Mouse (Mus musculus) stomach, embryonic 15.5 days (tissue): Measurements from ENCODE around the gene Usp49. TPM values are rescaled to one million over a fixed set of nuclear protein-coding genes. Genes with fewer than 3 reads are reported as not detected.
"Not testable (repeated sequence)": the region's sequence is repeated elsewhere in the genome, so short reads cannot be mapped to it uniquely, and the experiment has no call there.

ENCODE experiments used
- ATAC-seq: fragments of 200-750 bp; cut with Nextera tagmentation; 2 replicates; pipeline ENCODE4 v1.8.0; 2017; ENCODE audit warnings: low read depth, moderate number of reproducible peaks, moderate TSS enrichment; ENCODE audit not compliant: insufficient read depth, low FRiP score
- H3K27ac ChIP-seq: fragments of 300-500 bp; sonication (generic); 2 replicates; pipeline ENCODE4 v1.5.1; 2015; ENCODE audit warnings: mild to moderate bottlenecking, inconsistent platforms
- H3K27me3 ChIP-seq: fragments of 300-500 bp; sonication (generic); replicated peaks from 2 replicates; pipeline ENCODE4 v1.6.1; 2015; ENCODE audit warnings: inconsistent platforms
- H3K36me3 ChIP-seq: fragments of 300-500 bp; sonication (generic); 2 replicates; pipeline ENCODE4 v1.6.1; 2015; ENCODE audit warnings: inconsistent platforms
- H3K4me1 ChIP-seq: fragments of 300-500 bp; sonication (generic); 2 replicates; pipeline ENCODE4 v1.6.1; 2015; ENCODE audit warnings: inconsistent platforms
- H3K4me2 ChIP-seq: fragments of 300-500 bp; sonication (generic); 2 replicates; pipeline ENCODE4 v1.6.1; 2015; ENCODE audit warnings: mild to moderate bottlenecking, inconsistent platforms
- H3K4me3 ChIP-seq: fragments of 300-500 bp; sonication (generic); replicated peaks from 2 replicates; pipeline ENCODE4 v1.5.1; 2015; ENCODE audit warnings: inconsistent platforms
- H3K9ac ChIP-seq: fragments of 300-500 bp; sonication (generic); 2 replicates; pipeline ENCODE4 v1.6.1; 2015; ENCODE audit warnings: inconsistent platforms
- H3K9me3 ChIP-seq: fragments of 300-500 bp; sonication (generic); 2 replicates; pipeline ENCODE4 v1.6.1; 2016; ENCODE audit warnings: inconsistent platforms
- WGBS: fragments of 180-500 bp; shearing (Covaris S2); methylation state at CpG from one replicate; pipeline ENCODE4 v1.1.7; 2015; 5-methylcytosine and 5-hydroxymethylcytosine counted together
- polyA plus RNA-seq: library from polyadenylated mRNA; unstranded; fragments of >200 nt; fragmentation: Nextera tagmentation; extraction: Ambion mirVana; gene quantifications from 2 replicates; pipeline ENCODE4 v1.2.1, GENCODE M21; 2015

The Usp49 gene
- polyA plus RNA-seq, 1 experiment from 2014 or later = 6.3 TPM

DNA sequence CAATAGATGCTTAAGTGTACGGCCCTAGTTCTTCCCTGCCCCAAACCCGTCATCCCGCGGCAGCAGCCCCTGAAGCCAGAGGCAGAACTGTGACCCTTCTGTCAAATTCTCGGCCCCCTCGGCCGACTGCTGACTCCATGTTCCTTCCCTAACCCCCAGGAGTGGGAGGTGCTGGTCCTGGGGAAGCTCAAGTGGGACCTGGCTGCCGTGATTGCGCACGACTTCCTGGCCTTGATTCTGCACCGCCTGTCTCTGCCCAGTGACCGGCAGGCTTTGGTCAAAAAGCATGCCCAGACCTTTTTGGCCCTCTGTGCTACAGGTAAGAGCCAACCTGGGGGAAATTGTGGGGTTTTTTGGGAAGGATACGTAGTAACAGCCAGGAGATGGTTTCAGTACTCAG, 33.2 kb upstream of the Usp49 start:
- ATAC-seq = no peak
- peaks cover 30% of the 10 kb centered on the region for H3K36me3 ChIP-seq
- peak overlapping the region; percentile 98 for H3K27ac ChIP-seq
- no peaks in the 10 kb centered on the region for H3K27me3 ChIP-seq
- H3K4me1 ChIP-seq = peaks cover 41% of the 10 kb centered on the region
- H3K4me2 ChIP-seq = peak overlapping the region; percentile 78
- 44% methylated on average over 13 of the region's 13 CpGs for WGBS
- H3K9me3 ChIP-seq = no peaks in the 10 kb centered on the region
- peak overlapping the region; percentile 96 for H3K4me3 ChIP-seq
- H3K9ac ChIP-seq = peak overlapping the region; percentile 87; the same call in 1 of the 2 replicates

DNA sequence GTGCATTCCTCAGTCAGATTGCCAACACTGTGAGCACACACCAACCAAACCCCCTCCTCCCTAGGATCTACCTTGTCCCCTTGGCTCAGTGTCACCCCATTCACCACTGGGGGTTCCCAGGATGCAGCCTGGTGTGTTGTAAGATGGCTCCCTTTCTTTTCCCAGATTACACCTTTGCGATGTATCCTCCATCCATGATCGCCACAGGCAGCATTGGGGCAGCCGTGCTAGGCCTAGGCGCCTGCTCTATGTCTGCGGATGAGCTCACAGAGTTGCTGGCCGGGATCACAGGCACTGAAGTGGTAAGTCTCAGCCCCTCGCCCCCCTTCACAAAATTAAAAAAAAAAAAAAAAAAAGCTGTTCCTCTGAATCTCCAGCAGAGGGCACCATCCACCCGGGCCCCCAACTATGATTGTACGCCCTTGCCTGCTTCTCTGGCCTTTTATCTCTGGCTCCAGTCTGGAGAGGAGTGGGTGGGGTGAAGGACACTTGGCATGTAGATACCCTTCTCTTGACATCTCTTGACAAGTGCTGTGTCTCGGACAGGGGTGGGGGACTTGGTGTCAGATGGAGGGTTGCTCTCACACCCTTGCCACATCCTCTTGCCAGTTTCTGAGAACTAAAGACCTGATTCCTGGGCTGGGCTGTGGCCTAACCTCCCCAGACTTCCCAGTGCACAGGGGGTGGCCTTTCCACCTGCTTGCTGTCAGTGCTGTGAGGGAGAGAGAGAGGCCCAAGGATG, 32.5 kb upstream of the Usp49 start:
- H3K9me3 ChIP-seq = no peaks in the 10 kb centered on the region
- H3K4me3 ChIP-seq = peak overlapping the region; percentile 96
- H3K4me1 ChIP-seq = peaks cover 35% of the 10 kb centered on the region
- peak; percentile 8; the same call in 1 of the 2 replicates for ATAC-seq
- no peak overlapping the region for H3K9ac ChIP-seq
- 26% methylated on average over 10 of the region's 10 CpGs for whole genome bisulfite sequencing
- peak overlapping the region; percentile 98 for H3K27ac ChIP-seq
- no peaks in the 10 kb centered on the region for H3K27me3 ChIP-seq
- H3K4me2 ChIP-seq = peak overlapping the region; percentile 78
- H3K36me3 ChIP-seq = peaks cover 35% of the 10 kb centered on the region

- H3K9ac ChIP-seq, H3K27me3 ChIP-seq, H3K4me2 ChIP-seq, ATAC-seq, H3K4me3 ChIP-seq, H3K9me3 ChIP-seq: not testable (repeated sequence)
- Histone ChIP-seq H3K27ac (peak overlapping the region; percentile 98), H3K36me3 (peaks cover 35% of the 10 kb centered on the region), H3K4me1 (peaks cover 34% of the 10 kb centered on the region)
- WGBS = 77% methylated on average over 10 of the region's 10 CpGs
Measured at GRCm38 (mm10) chr17:47598580-47599304, 31.7 kb upstream of the Usp49 start.

- no peak overlapping the region for H3K9ac ChIP-seq
- H3K27me3 ChIP-seq = no peaks in the 10 kb centered on the region
- no peak for ATAC-seq
- H3K9me3 ChIP-seq = no peaks in the 10 kb centered on the region
- H3K36me3 ChIP-seq = peaks cover 43% of the 10 kb centered on the region
- 70% methylated on average over 11 of the region's 11 CpGs for WGBS
- peaks cover 34% of the 10 kb centered on the region for H3K4me1 ChIP-seq
- H3K4me3 ChIP-seq = no peak overlapping the region
- H3K4me2 ChIP-seq = no peak overlapping the region
- H3K27ac ChIP-seq = peak overlapping the region; percentile 45
Measured at GRCm38 (mm10) chr17:47599511-47600297, 30.8 kb upstream of the Usp49 start.

- H3K9ac ChIP-seq = no peak overlapping the region
- peaks cover 53% of the 10 kb centered on the region for H3K36me3 ChIP-seq
- no peaks in the 10 kb centered on the region for H3K27me3 ChIP-seq
- ATAC-seq = no peak
- no peaks in the 10 kb centered on the region for H3K9me3 ChIP-seq
- H3K4me2 ChIP-seq = no peak overlapping the region
- peaks cover 28% of the 10 kb centered on the region for H3K4me1 ChIP-seq
- WGBS = 85% methylated on average over 13 of the region's 13 CpGs
- 0 out of 2 replicates have a peak overlapping the region, but pooled peaks have one; percentile 12 for H3K27ac ChIP-seq
- no peak overlapping the region for H3K4me3 ChIP-seq
Measured at GRCm38 (mm10) chr17:47600601-47601388, 29.7 kb upstream of the Usp49 start.

DNA sequence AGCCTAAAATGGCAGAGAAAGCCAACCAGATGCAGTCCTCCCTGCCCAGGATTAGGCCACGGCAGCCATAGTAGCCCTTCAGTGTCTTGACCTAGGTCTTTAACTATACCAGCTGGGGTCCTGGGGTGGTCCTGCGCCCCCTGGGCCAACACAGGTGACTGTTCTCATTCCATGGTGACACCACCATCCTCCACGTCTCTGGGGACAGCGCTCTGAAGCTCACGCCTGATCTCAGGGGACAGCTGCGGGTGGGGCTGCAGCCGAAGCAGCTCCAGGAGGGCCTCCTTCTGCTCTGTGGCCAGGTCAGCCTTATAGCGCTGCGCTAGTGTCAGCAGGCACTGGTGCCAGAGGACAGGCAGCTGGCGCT, 29.1 kb upstream of the Usp49 start:
- no peak for ATAC-seq
- 89% methylated on average over 10 of the region's 10 CpGs for WGBS
- Histone ChIP-seq H3K9ac (no peak overlapping the region), H3K4me2 (no peak overlapping the region), H3K27ac (no peak overlapping the region), H3K9me3 (no peaks in the 10 kb centered on the region), H3K4me3 (no peak overlapping the region), H3K36me3 (peaks cover 56% of the 10 kb centered on the region), H3K27me3 (no peaks in the 10 kb centered on the region), H3K4me1 (peaks cover 22% of the 10 kb centered on the region)

GRCm38 (mm10) chr17:47602289-47602688, 28.2 kb upstream of the Usp49 start:
- WGBS = 89% methylated on average over 11 of the region's 11 CpGs
- Histone ChIP-seq H3K27ac (no peak overlapping the region), H3K9ac (no peak overlapping the region), H3K36me3 (peaks cover 56% of the 10 kb centered on the region), H3K4me3 (no peak overlapping the region), H3K4me2 (no peak overlapping the region), H3K9me3 (no peaks in the 10 kb centered on the region), H3K4me1 (peaks cover 13% of the 10 kb centered on the region), H3K27me3 (no peaks in the 10 kb centered on the region)
- ATAC-seq = no peak

DNA sequence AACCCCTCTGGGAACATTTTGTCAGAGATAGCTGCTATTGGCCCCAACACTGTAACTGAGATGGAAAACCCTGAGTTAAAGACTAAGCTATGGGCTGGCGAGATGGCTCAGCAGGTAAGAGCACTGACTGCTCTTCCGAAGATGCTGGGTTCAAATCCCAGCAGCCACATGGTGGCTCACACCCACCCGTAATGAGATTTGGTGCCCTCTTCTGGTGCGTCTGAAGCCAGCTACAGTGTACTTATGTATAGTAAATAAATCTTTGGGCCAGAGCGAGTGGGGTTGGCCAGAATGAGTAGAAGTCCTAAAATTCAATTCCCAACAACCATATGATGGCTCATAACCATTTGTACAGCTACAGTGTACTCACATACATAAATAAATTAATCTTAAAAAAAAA, 24.3 kb upstream of the Usp49 start:
- 66% methylated on average over 5 of the region's 5 CpGs for WGBS
- ATAC-seq = no peak
- Histone ChIP-seq H3K4me2 (no peak overlapping the region), H3K4me1 (peaks cover 9% of the 10 kb centered on the region), H3K36me3 (peaks cover 43% of the 10 kb centered on the region), H3K27ac (no peak overlapping the region), H3K9me3 (no peaks in the 10 kb centered on the region), H3K27me3 (no peaks in the 10 kb centered on the region), H3K4me3 (no peak overlapping the region), H3K9ac (no peak overlapping the region)

DNA sequence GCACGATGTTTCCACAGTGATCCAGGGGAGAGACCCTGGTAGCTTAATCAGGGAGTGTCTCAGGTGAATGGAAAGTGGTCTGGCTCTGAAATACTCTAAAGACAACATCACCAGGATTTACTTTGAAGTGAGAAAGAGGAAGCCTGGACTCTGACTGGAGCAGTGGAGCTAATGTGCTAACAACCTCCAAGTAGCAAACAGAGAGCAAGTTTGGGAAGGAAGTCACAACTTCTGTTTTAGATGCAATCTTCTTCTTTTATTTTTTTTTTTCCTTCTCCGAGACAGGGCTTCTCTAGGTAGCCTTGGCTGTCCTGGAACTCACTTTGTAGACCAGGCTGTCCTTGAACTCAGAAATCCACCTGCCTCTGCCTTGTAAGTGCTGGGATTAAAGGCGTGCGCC, 21.3 kb upstream of the Usp49 start:
- WGBS = 92% methylated on average over 4 of the region's 4 CpGs
- H3K27ac ChIP-seq = no peak overlapping the region
- peaks cover 21% of the 10 kb centered on the region for H3K4me1 ChIP-seq
- H3K27me3 ChIP-seq = no peaks in the 10 kb centered on the region
- ATAC-seq = no peak
- H3K4me3 ChIP-seq = no peak overlapping the region
- H3K4me2 ChIP-seq = no peak overlapping the region
- no peaks in the 10 kb centered on the region for H3K9me3 ChIP-seq
- H3K9ac ChIP-seq = no peak overlapping the region
- peaks cover 25% of the 10 kb centered on the region for H3K36me3 ChIP-seq

DNA sequence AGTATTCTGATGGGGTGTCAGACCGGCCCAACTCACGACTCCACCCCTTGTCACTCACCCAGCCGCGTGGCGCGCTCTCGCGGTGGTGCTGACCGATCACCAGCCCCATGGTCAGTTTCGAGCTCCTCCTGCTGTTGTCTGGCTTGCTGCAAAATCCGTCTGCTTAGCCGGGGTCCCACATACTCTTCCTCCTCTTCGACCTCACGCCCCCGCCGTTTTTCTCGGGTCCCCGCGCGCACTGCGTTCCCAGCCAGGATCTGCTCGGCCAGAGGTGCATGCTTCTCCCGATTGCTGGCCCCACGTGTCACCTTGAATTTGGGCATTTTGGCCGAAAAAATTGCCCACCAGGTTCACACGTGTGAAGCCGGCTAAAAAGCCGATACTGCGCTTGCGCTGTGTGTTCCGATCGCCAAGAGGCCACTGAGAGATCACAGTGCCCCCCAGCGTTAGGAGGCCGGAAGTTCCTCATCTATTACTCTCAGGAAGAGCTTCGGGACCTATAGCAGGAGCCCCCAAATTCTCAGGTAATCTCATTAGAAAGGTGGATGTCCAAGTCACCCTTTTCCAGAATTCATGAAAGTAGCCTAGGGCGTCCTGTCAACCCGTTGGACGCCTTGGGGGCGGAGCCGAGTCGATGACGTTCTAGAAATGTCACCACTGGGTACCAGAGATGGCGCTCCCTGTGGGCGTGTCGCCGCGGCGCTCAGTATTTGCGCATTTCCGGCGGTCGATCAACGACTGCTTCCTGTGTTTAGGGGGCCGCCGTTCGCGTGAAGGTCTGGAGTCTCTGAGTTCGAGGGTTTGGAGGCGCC, 19.4 kb upstream of the Usp49 start, which contains the start of the genes Bysl, Med20 and Gm20517:
Bysl (minus strand) TSS at position 644 of the 812 bp plus-strand sequence.
Med20 (plus strand) TSS at position 734 of the 812 bp plus-strand sequence.
Gm20517 (plus strand) TSS at position 741 of the 812 bp plus-strand sequence.
- Histone ChIP-seq H3K4me3 (peak within 1 kb of the TSS; percentile 72), H3K27me3 (no peaks in the 10 kb centered on the region), H3K4me2 (peak within 1 kb of the TSS; percentile 84), H3K27ac (peak within 1 kb of the TSS; percentile 81), H3K9me3 (no peaks in the 10 kb centered on the region), H3K9ac (peak within 1 kb of the TSS; percentile 57), H3K36me3 (peaks cover 12% of the 10 kb centered on the region), H3K4me1 (peaks cover 21% of the 10 kb centered on the region)
- ATAC-seq = peak; percentile 94
- WGBS = under 1% methylated on average over 59 of the region's 59 CpGs
